Mouse (Mus musculus) E14TG2a.4 (cell line): ENCODE measurements around the gene Myh11.

Source experiments
- CTCF ChIP-seq: conservative IDR thresholded peaks from 2 replicates; pipeline ENCODE4 v1.5.1; 2014; ENCODE audit warnings: low read length
- NANOG ChIP-seq: IDR thresholded peaks from 2 replicates; pipeline ENCODE4 v1.6.1; 2014; ENCODE audit warnings: borderline replicate concordance, low read length, mixed read lengths
- POU5F1 ChIP-seq: IDR thresholded peaks from 2 replicates; pipeline ENCODE4 v1.6.1; 2014; ENCODE audit warnings: low read length, borderline replicate concordance

- TF ChIP-seq CTCF, result 0 out of 2 replicates have a peak, but pooled peaks have one; percentile 10
- TF ChIP-seq NANOG, result no peak
- no peak for TF ChIP-seq POU5F1
These were observed 92.4 kb downstream of the Myh11 start for GRCm38 (mm10) chr16:14198798-14199197.
